Mouse (Mus musculus): Measurements from ENCODE around the gene Haspin. TPM values are rescaled to one million over a fixed set of nuclear protein-coding genes. Genes with fewer than 3 reads are reported as not detected.

Gene Haspin
- polyA plus RNA-seq (2012; rRNA removed): 3.1 and 3.6 TPM in 2 replicates

DNA sequence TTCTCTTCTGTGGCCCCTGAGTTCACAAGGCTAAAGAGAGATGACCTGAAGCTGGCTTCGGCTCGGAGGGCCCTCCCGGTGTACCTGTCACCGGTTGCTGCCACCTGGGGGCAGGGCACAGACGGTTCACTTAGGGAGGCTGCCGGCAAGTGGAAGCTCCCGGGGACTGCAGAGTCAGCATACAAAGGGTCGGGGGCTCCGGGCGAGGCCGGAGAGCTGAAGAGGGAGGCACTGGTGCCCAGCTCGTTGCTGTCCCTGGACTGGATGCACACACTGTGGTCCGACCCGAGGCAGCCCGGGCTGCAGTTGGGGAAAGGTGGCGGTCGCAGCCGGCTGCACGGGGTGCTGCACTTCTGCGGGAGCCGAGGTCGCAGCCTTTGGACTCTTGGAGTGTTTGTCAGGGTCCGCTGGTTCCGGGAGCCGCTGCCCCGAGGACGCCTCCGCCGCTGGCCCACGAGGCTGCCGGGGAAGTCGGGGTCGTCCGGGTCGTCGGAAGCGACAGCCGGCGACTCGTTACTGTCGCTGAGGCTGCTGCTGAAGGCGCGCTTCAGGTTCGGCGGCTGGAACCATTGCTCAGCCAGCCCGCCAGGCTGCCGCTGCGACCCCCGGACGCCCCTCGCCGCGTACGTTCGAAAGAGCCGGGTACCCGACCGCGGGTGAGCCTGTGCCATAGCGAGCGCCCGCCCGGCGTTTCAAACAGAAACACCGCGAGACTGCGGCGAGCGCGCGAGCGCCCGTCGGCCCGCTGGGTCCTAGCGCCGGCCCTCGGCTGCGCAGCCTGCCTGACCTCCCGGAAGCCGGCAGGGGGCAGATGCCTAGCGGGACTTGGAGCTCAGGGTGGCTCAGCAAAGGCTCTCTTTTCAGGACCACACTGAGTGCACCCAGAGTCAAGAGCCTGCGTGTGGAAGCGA, at the start of gene Haspin:
Gene Haspin, minus strand, starts transcription at position 704 of the 911 bp plus-strand sequence.
- WGBS: under 1% methylated on average over 84 of the region's 84 CpGs

DNA sequence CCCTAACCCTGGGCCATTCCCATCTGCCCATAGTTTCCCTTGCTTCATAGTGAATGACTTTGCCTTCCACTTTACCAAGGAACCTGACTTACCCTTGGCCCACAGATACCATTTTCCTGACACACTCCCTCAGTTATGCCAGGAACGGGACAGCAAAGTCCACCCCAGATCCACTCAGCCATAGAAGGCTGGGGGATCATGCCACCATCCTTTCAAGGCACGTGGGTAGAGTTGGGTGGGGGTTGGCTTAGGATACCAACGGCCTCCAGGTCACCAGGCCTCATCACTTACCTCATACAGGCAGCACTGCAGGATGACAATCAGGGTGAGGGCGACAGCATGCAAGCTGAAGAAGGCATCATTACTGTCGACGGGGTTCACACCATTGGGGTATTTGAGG, 49.1 kb upstream of the Haspin start:
- WGBS: 88% methylated on average over 6 of the region's 6 CpGs
- DNase-seq (ENCODE audit: low read depth, low spot score): no peak

More for the DNA sequence above, at the start of gene Haspin:
- peak; percentile 66 for DNase-seq (ENCODE audit: low read depth, low spot score)

DNA sequence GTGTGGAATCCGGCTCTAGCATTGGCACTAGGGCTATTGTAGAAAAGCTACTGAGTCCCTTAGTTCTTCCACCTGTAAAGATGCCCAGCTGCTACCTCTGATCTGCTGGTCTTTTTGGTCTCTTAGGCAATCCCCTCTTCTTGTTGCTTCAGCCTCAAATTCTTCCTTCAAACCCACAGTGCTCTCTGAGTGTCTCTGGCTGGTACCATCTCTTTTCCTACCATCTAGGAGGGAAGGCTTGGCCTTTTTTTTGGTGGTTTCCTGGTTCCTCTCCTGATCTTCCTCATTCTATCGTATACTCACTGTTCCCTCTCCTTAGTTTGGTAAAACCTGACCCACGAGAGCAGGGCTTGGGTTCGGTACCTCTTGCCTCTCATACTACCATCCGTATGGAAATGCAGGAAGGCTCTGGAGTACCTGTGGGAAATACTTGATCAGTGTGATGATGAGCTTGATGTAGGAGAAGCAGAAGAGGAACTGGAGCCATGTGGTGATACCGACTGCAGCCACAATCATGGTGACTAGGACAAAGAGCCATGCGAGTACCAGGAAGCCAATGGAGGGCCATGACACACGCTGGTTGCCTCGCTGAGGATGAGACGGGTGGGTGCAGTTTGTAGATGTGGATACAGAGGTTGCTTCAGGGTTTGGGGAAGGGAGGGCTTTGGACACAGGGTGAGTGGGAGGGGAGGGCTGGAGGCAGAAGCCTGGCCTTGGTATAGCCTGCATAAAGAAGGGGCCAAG, 48.0 kb upstream of the Haspin start:
- WGBS: 87% methylated on average over 10 of the region's 10 CpGs
- DNase-seq (ENCODE audit: low read depth, low spot score): no peak

DNA sequence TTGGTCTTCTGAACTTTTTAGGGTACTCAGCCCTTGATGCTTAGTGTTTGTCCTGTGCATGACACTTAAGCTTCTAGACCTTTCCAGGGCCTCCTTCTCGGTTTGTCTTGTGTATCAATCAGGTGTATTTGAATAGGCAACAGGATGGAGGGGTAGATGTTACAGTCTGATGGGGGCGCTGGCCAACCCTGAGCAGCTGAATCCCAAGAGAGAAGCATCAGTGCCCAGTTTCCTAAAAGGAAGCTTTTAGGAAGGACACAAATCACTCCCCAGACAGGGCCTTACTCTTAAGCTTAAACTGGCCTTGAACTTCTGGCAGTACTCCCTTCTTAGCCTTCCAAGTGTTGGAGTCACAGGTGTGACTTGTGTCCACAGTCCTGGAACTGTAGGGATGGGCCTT, 39.8 kb upstream of the Haspin start:
- no peak for DNase-seq (ENCODE audit: low read depth, low spot score)
- WGBS: 5% methylated on average over 2 of the region's 2 CpGs

DNA sequence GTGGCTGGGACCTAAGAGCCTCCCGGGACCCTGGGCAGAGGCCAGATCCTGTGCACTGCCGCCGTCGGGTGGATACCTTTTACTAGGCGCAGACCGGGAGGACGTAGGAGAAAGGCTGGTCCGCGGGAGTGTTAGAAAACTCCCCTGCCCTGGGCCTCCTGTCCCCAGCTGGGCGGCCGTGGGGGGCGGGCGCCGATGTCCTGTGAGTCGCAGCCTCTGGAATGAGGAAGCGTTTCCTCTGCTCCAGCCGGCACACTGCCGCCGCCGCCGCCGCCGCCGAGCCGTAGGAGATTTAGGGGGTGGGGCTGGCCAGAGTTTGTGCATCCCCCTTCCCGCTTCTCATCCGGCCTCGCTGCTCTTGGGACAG, 39.4 kb upstream of the Haspin start:
- under 1% methylated on average over 28 of the region's 28 CpGs for WGBS

DNA sequence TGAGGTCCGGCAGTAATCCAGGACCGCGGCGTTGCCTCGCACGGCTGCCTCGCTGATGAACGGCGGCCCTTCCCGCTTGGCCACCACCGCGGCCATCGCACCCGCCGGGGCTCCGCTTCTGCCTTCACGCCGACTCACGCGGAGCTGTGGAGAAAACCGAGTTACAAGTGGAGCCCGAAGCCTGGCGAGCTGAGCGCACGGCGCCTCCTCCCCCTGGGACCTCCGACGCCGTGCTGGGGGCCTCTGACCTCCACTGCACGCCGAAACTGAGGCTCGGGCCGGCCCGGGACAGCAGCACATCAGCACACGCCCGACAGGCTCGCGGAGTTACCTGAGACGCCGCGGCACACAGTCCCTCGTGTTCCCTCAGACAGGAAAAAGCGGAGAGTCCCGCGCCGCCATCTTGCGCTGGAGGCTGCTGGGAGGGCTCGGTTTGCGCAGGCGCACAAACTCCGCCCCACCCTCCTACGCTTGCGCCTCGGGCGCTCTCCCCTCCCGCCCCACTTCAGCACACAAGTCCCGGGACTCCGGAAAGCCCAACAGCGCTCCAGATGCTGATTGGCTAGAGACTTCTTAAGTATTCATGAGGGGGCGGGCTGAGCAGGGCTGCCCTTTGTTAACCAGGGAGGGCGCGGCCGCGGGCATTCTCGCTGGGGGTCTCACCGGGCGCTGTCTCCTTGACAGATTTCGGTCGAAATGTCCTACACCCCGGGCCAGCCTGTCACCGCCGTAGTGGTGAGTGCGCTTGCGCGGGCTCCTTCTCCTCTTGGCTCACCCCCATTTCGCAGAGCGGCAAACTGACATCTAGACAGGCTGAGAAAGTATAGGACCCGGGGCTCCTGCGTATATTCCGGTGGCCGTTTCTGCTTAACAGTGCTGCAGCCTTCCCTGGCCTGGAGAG, 38.8 kb upstream of the Haspin start, which contains the start of the genes Emc6 and Tax1bp3:
Gene Emc6, minus strand, starts transcription at position 430 of the 901 bp plus-strand sequence.
Gene Tax1bp3, plus strand, starts transcription at position 476 of the 901 bp plus-strand sequence.
- DNase-seq (ENCODE audit: low read depth, low spot score): peak; percentile 92
- WGBS: under 1% methylated on average over 81 of the region's 81 CpGs

More for the DNA sequence above, 39.4 kb upstream of the Haspin start:
- no peak for DNase-seq (ENCODE audit: low read depth, low spot score)

DNA sequence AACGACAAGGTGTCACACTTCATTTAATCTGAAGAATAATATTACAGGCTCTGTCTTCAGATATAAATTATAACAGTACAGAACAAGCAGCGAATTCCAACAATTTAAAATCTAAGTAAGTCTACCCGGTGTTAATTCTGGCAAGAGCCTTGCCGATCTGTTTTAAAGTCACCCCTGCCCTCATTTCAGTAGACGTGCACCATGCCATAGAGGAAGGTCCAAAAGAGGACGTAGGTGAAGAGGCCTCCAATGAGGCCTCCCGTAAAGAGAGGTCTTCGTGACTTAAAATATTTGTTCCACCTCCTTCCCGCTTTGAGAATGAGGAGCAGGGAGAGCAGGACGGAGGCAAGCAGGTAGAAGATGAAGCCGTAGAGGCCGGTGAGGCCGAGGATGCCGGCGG, 38.1 kb upstream of the Haspin start:
- 2% methylated on average over 15 of the region's 15 CpGs for WGBS
- no peak for DNase-seq (ENCODE audit: low read depth, low spot score)

DNA sequence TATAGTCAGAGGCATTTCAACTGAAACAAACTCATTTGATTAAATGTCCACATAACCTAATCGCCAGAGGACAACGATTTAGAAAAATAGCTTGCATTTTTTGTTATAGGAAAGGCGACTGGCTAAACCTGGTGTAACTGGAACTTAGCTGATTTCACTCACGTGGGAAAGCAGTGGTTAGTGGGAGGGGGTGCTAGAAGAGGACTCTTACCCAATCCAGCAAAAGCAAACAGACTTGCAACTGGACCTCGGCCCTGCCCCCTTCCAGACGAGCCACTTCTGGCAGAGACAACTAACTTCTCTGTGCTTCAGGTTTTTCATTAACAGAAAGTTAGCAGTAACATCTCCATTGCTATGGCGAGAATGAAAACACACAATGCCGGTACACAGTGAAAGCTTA, 37.5 kb upstream of the Haspin start:
- peak; percentile 31 for DNase-seq (ENCODE audit: low read depth, low spot score)
- 15% methylated on average over 8 of the region's 8 CpGs for WGBS

DNA sequence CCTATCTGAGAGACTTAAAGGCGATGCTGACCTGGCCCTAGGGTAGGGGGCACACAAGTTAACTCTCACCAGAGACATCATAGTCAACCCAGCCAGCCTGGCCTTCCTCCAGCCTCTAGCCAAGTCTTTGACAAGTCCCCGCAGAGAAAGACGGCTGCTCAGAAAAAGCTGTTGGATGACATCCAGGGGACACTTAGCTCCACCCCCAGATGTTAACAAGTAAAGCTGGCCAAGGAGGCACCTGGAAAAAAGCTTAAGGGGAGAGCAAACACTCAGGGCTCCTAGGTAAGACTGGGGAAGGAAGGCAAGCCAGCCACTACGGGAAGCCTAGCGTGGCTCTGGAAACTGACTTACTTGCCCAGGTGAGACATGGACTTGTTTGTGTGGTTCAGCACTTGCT, 34.1 kb upstream of the Haspin start:
- WGBS: 14% methylated on average over 5 of the region's 5 CpGs
- DNase-seq (ENCODE audit: low read depth, low spot score): peak; percentile 53

DNA sequence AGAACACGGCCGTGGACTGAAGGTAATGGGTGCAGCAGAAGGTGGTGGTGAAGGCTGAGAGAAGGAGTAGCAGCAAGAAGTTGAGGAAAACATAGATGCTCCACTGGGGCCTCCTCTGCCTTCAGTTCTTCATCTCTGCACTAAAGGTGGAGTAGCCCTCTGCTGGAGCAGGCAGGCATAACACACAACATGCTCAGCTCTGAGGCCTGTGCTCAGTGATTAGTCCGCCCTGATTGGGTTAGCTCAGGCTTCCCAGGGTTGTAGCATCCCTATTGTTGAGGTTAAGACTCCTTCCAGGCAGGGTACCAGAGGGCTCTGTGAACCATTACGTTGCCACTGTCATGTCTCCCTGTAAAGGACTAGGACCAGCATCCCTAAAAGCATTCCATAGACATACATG, 31.1 kb upstream of the Haspin start:
- DNase-seq (ENCODE audit: low read depth, low spot score): peak; percentile 24
- WGBS: 52% methylated on average over 4 of the region's 4 CpGs

DNA sequence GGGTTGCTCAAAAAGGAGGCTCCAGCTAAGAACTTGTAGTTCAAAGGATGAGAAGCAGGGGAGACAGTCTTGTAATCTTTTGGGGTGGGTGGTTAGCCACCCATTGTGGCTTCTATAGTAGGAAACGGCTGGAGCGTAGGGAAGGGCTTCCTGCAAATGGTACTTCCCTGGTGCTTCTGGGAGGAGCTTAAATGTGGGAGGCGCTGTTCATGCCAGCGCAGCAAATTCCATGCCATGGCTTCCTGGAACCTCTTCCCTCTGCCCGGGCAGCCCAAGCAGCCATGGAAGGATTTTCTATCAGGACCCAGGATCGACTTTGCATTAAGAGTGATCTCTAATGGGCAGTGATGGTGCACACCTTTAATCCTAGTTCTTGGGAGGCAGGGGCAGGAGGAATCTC, 30.5 kb upstream of the Haspin start:
- WGBS: 76% methylated on average over 6 of the region's 6 CpGs
- no peak for DNase-seq (ENCODE audit: low read depth, low spot score)

DNA sequence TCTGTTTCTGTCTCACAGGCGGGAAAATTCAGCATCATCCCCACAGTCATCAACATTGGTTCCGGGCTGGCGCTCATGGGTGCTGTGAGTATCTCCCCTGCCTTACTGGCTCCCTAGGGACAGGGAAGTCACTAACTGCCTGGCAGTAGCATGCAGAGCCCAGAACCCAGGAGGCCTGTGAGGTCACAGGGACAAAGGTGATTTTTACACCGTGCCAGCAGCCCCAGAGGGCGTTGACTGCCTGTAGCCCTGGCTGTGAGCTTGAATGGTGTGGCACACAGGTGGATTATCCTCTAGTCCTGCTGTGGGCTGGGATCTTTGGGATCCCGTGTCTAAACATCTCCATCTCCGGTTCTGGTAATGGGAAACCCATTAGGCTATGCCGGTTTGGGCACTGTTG, 30.0 kb upstream of the Haspin start:
- WGBS: 70% methylated on average over 8 of the region's 8 CpGs
- DNase-seq (ENCODE audit: low read depth, low spot score): no peak

DNA sequence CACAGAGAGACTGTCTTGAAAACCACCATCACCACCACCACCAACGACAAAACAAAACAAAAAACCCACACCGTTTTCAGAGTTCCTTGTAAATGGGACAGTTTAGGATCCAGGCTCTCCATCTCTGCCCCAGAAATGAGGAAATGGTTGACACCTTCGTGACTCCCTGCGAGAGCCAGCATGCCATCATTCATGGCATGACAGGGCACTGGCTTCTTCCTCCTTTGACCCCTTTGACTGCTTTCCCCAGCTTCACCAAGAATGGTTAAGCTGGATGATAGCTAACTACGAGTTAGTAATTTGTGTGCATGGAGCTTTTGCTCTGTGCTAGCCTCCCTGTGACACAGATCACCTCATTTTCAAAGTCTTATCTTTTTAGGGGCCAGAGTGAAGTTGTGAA, 24.2 kb upstream of the Haspin start:
- WGBS: 62% methylated on average over 5 of the region's 5 CpGs

DNA sequence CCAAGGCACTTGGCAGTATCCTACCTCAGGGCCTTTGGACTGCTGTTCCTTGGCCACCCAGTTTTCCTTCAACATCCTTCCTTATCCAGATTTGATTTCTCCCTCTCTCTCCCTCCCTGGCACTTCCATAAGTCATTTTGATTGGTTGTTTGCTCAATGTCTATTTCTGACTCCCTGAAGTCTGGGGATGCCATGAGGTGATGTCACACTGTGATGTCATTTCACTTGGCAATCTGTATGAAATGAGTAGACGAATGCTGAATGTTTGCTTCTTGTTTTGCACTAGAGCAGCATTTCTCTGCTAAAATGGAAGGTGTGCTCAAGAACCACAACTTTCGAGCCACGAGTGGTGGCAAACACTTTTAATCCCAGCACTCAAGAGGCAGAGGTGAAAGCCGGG, 23.5 kb upstream of the Haspin start:
- DNase-seq (ENCODE audit: low read depth, low spot score): no peak
- WGBS: 82% methylated on average over 4 of the region's 4 CpGs

More for the DNA sequence above, 24.2 kb upstream of the Haspin start:
- no peak for DNase-seq (ENCODE audit: low read depth, low spot score)

DNA sequence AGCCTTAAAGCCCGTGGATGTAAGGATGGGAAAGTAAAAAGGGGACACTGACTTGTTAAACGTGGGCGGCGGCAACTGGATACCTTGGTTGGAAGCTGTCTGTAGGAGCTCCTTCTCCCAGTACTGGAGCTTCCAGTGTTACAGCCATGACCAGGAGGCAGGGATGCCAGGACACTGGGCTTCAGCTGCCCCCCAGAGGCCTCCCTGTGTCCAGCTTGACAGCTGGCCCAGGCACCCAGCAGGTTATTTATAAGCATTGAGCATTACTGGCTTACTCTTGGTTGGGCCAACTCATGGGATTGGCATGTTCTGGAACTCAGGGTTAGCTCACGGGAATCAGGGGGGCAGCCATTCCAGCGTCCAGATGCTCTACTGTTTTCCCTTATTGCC, 22.7 kb upstream of the Haspin start:
- 30% methylated on average over 6 of the region's 6 CpGs for WGBS
- no peak for DNase-seq (ENCODE audit: low read depth, low spot score)

DNA sequence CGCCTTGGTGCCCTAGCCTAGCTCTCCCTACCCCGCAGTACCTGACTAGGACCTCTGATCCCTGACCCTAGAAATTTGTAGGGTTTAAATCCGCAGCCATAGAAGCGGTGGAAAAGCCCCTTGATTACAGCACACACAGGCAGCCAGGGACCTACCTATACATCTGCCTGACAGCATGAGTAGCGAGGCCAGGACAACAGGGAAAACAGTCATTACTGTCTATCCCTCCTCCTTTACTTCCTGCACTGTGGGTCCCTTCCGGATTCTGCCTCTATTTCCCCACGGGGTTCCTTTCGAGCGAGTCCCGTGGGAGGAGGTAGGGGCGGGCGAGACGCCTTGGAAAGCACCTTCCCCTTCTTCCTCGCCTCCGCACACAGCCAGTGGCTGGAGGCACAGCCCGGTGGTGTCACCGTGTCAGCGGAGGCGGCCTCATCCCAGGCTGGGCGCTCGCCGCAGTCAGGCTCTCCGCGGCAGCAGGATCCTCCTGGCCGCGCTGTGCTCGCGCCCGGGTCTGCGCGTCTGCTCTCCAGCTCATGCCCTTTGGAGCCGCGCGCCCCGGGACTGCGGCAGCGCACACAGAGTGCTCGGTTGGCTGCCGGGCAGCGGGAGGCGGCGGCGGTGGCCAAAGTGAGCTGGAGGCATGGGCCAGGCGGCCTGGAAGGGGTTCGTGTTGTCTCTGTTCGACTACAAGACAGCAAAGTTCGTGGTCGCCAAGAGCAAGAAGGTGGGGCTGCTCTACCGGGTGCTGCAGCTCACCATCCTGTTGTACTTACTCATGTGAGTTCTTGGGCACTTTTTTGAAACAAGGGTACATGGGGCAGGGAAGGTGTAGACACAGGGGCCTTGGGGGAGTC, 22.1 kb upstream of the Haspin start, which contains the start of gene P2rx5:
Gene P2rx5, plus strand, starts transcription at position 465 of the 854 bp plus-strand sequence.
- 4% methylated on average over 49 of the region's 49 CpGs for WGBS
- DNase-seq (ENCODE audit: low read depth, low spot score): no peak

DNA sequence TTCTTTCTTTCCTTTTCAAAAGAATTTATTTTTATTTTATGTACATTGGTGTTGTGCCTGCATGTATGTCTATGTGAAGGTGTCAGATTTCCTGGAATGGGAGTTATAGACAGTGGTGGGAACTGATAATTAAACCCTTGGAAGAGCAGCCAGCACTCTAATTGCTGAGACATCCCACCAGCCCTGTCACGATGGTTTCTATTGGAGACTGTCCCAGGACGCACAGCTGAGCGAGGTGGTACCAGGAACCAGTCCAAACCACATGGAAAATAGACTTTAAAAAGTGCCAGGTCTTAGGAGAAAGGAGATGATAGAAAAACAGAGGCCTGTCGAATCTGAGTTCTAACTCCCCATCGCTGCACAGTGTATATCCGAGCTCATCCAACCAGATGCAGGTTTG, 17.0 kb upstream of the Haspin start:
- no peak for DNase-seq (ENCODE audit: low read depth, low spot score)
- 69% methylated on average over 6 of the region's 6 CpGs for WGBS

DNA sequence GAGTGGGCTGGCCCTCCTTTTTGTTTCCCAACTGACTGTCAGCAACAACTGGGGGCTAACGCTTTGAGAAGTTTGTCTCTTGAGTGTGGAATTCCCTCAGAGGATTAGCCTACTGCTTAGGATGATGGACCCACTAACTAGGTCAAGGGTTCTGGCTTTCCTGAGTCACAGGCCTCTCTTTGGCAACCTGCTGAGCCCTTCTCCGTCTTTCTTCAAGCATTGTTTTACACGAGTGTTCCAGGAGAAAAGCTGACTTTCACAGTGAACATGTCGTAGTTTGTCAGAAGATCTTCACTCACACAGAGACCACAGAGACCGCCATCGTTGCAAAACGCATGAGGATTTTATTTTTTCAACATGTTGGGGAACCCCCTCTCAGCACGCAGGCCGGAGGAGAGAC, 10.1 kb upstream of the Haspin start:
- DNase-seq (ENCODE audit: low read depth, low spot score): no peak
- 81% methylated on average over 9 of the region's 9 CpGs for WGBS

DNA sequence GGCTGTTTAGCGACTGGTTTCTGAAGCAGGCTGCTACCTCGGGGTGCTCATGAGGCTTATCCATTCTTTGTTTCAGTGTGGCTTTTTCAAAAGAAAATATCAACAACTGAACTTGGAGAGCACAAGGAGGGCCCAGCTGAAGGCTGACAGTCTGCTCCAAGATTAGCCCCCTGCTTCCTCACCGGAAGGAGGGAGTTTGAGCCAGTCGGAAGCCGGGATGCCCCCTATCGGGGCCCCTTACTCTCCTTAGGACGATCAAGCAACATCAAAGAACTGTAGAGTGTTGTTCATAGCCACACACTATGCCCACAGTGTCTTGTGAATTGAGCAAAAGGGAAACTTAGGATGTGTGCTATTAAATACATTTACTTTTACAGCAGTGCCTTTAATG, 8.9 kb upstream of the Haspin start:
- no peak for DNase-seq (ENCODE audit: low read depth, low spot score)
- 61% methylated on average over 7 of the region's 7 CpGs for WGBS

Data from large intestine, adult 2 months (tissue).